Mouse (Mus musculus): ENCODE measurements at regions not wholly inside any gene's neighbourhood (a gene's known extent, or its start where the extent isn't known, plus 50 kb on each side); places are given as distances from the start of the nearest gene placed in this dataset.

GRCm38 (mm10) chr3:159282594-159282993 is 212.6 kb upstream of the Depdc1a start:
- Histone ChIP-seq H3K9me3 (replicated peaks; ENCODE audit: control insufficient read depth, low read length) (no peaks in the 10 kb centered on the region), H3K36me3 (ENCODE audit: control insufficient read depth, insufficient read depth) (no peaks in the 10 kb centered on the region), H3K27ac (ENCODE audit: low read length) (no peak overlapping the region), H3K4me3 (ENCODE audit: low read length) (no peak overlapping the region), H3K9ac (ENCODE audit: low read length) (no peak overlapping the region), H3K4me2 (ENCODE audit: low read depth, low read length) (no peak overlapping the region), H3K4me1 (ENCODE audit: control insufficient read depth, insufficient read depth, low read length) (no peaks in the 10 kb centered on the region), H3K27me3 (ENCODE audit: control insufficient read depth, insufficient read depth, low read length) (no peaks in the 10 kb centered on the region)
- 72% methylated on average over 3 of the region's 3 CpGs for WGBS
- no peak for ATAC-seq (replicated peaks; ENCODE audit: extremely low read depth, insufficient read depth, low FRiP score)

GRCm38 (mm10) chr3:159317471-159317870 is 177.8 kb upstream of the Depdc1a start:
- Histone ChIP-seq H3K4me1 (ENCODE audit: control insufficient read depth, insufficient read depth, low read length) (no peaks in the 10 kb centered on the region), H3K4me2 (ENCODE audit: low read depth, low read length) (no peak overlapping the region), H3K9me3 (replicated peaks; ENCODE audit: control insufficient read depth, low read length) (no peaks in the 10 kb centered on the region), H3K36me3 (ENCODE audit: control insufficient read depth, insufficient read depth) (no peaks in the 10 kb centered on the region), H3K27me3 (ENCODE audit: control insufficient read depth, insufficient read depth, low read length) (no peaks in the 10 kb centered on the region), H3K4me3 (ENCODE audit: low read length) (no peak overlapping the region), H3K9ac (ENCODE audit: low read length) (no peak overlapping the region), H3K27ac (ENCODE audit: low read length) (no peak overlapping the region)
- 59% methylated on average over 3 of the region's 3 CpGs for WGBS
- no peak for ATAC-seq (replicated peaks; ENCODE audit: extremely low read depth, insufficient read depth, low FRiP score)

GRCm38 (mm10) chr3:159348053-159348452 is 147.2 kb upstream of the Depdc1a start:
- Histone ChIP-seq H3K4me1 (ENCODE audit: control insufficient read depth, insufficient read depth, low read length) (no peaks in the 10 kb centered on the region), H3K27me3 (ENCODE audit: control insufficient read depth, insufficient read depth, low read length) (no peaks in the 10 kb centered on the region), H3K36me3 (ENCODE audit: control insufficient read depth, insufficient read depth) (no peaks in the 10 kb centered on the region), H3K9me3 (replicated peaks; ENCODE audit: control insufficient read depth, low read length) (no peaks in the 10 kb centered on the region; the same call in 1 of the 2 replicates), H3K4me2 (ENCODE audit: low read depth, low read length) (no peak overlapping the region), H3K4me3 (ENCODE audit: low read length) (no peak overlapping the region), H3K9ac (ENCODE audit: low read length) (no peak overlapping the region), H3K27ac (ENCODE audit: low read length) (no peak overlapping the region)
- ATAC-seq (replicated peaks; ENCODE audit: extremely low read depth, insufficient read depth, low FRiP score), result no peak
- 77% methylated on average over 2 of the region's 2 CpGs for WGBS

GRCm38 (mm10) chr3:159353730-159354129 is 141.5 kb upstream of the Depdc1a start:
- H3K27ac ChIP-seq (ENCODE audit: low read length), result no peak overlapping the region
- 86% methylated on average over 6 of the region's 6 CpGs for WGBS
- no peak overlapping the region for H3K4me2 ChIP-seq (ENCODE audit: low read depth, low read length)
- no peak overlapping the region for H3K4me3 ChIP-seq (ENCODE audit: low read length)
- H3K36me3 ChIP-seq (ENCODE audit: control insufficient read depth, insufficient read depth), result no peaks in the 10 kb centered on the region
- no peak overlapping the region for H3K9ac ChIP-seq (ENCODE audit: low read length)
- no peaks in the 10 kb centered on the region for H3K27me3 ChIP-seq (ENCODE audit: control insufficient read depth, insufficient read depth, low read length)
- no peak for ATAC-seq (replicated peaks; ENCODE audit: extremely low read depth, insufficient read depth, low FRiP score)
- H3K4me1 ChIP-seq (ENCODE audit: control insufficient read depth, insufficient read depth, low read length), result no peaks in the 10 kb centered on the region
- peaks cover 5% of the 10 kb centered on the region; the same call in 1 of the 2 replicates for H3K9me3 ChIP-seq (replicated peaks; ENCODE audit: control insufficient read depth, low read length)

GRCm38 (mm10) chr3:159373177-159373576 is 122.1 kb upstream of the Depdc1a start:
- Histone ChIP-seq H3K9me3 (replicated peaks; ENCODE audit: control insufficient read depth, low read length) (no peaks in the 10 kb centered on the region), H3K27ac (ENCODE audit: low read length) (no peak overlapping the region), H3K27me3 (ENCODE audit: control insufficient read depth, insufficient read depth, low read length) (no peaks in the 10 kb centered on the region), H3K9ac (ENCODE audit: low read length) (no peak overlapping the region), H3K4me1 (ENCODE audit: control insufficient read depth, insufficient read depth, low read length) (no peaks in the 10 kb centered on the region; the same call in 1 of the 2 replicates), H3K4me2 (ENCODE audit: low read depth, low read length) (no peak overlapping the region), H3K4me3 (ENCODE audit: low read length) (no peak overlapping the region), H3K36me3 (ENCODE audit: control insufficient read depth, insufficient read depth) (no peaks in the 10 kb centered on the region)
- ATAC-seq (replicated peaks; ENCODE audit: extremely low read depth, insufficient read depth, low FRiP score), result 0 out of 2 replicates have a peak, but pooled peaks have one; percentile 70

All from heart, embryonic 16.5 days (tissue).